Mouse (Mus musculus): ENCODE measurements at regions not wholly inside any gene's neighbourhood (a gene's known extent, or its start where the extent isn't known, plus 50 kb on each side); places are given as distances from the start of the nearest gene placed in this dataset.

DNA sequence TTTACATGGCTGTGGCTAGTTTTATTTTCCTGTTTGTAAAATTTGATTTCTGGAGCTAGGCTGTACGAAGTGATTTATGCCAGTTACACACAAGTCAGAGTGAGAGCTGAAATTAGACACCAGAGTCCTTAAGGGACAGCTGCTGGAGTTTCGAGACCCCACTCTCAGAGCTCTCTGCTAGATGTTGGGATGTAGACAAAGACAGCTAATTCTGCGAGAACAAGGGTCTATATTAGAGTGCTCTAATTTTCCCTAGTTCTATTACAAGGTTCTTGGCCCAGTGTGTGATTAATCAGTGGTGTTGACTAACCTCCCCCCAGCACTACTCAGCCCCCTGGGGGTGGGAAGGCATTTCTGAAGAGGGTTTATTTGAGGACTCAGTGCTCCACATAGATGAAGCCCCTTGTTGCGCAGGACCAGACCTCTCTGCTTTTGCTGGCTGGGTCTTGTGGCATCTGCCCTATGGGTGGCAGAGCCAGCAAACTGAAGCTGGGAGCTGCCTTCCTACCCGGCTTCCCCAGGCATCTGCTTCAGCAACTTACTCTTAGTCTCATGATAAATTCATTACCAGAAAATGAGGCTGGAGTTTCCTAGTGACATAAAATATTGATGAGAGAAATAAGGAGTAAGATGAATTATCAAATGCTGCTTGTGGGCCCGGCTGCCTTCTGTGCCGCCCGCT lies 171.9 kb downstream of the Spata19 start:
- DNase-seq (ENCODE audit: extremely low spot score in 1 of 2, low spot score in 2 of 2) = no peak
- H3K27ac ChIP-seq = no peak overlapping the region
- intact Hi-C loops (cut with DNase I) = no loop called here

GRCm38 (mm10) chr9:27569054-27569387 lies 172.4 kb downstream of the Spata19 start:
- DNase-seq (ENCODE audit: extremely low spot score in 1 of 2, low spot score in 2 of 2) = no peak
- TF ChIP-seq CTCF (IDR thresholded peaks at IDR 0.05) = no peak
- no peak overlapping the region for H3K27ac ChIP-seq
- intact Hi-C loops (cut with DNase I) = no loop called here
- H3K4me3 ChIP-seq = no peak overlapping the region

More for the DNA sequence above, 171.9 kb downstream of the Spata19 start:
- TF ChIP-seq CTCF (IDR thresholded peaks at IDR 0.05) = no peak
- no peak overlapping the region for H3K4me3 ChIP-seq

DNA sequence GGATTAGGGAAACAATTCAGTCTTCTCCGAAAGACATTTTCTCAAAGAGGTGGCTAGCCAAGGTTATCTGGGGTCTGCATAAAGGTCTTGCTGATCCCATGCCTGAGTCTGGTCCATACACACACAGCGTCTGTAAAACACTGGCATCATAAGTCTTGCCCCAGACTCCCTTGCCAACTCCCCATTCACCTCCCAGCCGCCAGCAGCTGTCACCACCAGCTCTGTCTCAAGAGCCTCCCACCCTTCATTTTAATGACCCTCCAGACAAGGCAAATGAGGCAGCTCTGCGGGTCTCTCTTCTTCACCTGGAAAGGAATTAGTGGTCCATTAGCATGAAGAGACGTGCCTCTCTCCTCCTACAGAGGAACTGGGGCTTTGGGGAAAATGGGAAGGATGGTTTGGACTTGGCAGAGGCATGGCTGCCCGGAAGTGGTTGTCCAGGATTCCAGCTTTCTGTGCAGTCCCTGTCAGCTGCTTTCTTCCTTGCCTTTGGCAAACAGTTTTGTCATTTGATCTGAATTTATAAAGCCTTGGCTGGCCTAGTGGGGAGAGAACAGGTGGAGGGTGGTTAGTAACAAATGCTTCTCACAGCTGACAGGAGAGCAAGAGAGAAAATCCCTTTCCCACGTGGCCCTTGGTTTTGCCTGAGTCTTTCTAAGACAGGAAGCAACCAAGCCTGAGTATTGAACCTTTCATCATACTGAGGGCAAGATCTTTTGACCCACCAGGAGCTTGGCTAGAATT lies 173.3 kb upstream of the Opcml start:
- no peak overlapping the region for H3K27ac ChIP-seq
- no peak for DNase-seq (ENCODE audit: extremely low spot score in 1 of 2, low spot score in 2 of 2)

DNA sequence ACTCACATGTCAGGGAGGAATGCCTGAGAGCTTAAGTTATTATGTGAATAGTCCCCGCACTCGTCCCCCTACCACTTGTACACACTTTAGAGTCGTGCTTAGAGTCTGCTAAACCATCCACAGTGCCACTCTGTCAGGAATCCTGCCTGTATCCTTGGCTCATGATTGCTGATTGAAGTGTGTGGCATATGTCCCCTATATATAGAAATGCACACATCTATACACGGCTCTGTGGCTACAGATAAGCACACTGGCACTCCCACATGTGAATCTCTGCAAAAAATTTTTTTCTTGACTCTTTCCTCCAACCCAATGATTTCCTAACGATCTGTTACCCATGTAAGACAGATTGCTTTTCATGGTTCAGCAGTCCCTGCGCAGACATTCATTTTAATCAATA lies 155.7 kb upstream of the Opcml start:
- intact Hi-C loops (cut with DNase I) = loop anchor here (2.0 kb wide), 1 partner anchor 132 kb away; no protein-coding TSS in a partner anchor
- Histone ChIP-seq H3K27ac (no peak overlapping the region), H3K4me3 (no peak overlapping the region)
- DNase-seq (ENCODE audit: extremely low spot score in 1 of 2, low spot score in 2 of 2) = no peak
- no peak for TF ChIP-seq CTCF (IDR thresholded peaks at IDR 0.05)

More for the DNA sequence above, 173.3 kb upstream of the Opcml start:
- no peak overlapping the region for H3K4me3 ChIP-seq
- intact Hi-C loops (cut with DNase I) = no loop called here
- no peak for TF ChIP-seq CTCF (IDR thresholded peaks at IDR 0.05)

DNA sequence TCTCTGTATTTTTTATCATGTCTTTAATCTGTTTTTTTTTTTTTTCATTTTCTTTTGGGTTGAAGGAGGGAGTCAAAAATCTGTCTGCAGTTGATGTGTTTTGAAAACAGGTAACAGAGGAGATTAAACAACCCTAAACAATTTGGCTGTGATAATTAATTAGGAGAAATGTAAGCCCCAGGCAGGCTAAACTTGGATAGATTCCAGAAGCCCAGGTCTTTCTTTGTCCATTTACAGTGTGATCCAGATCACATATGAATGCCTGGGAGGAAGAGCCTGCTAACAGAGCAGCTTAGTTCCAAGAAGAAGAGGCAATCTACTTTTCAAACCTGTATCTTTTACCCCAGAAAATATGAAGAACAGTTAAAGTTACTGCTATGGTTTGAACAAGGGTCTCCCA lies 150.0 kb upstream of the Opcml start:
- DNase-seq (ENCODE audit: extremely low spot score in 1 of 2, low spot score in 2 of 2) = no peak
- Histone ChIP-seq H3K4me3 (no peak overlapping the region), H3K27ac (no peak overlapping the region)
- no peak for TF ChIP-seq CTCF (IDR thresholded peaks at IDR 0.05)
- intact Hi-C loops (cut with DNase I) = no loop called here

GRCm38 (mm10) chr9:27643312-27643711 lies 147.3 kb upstream of the Opcml start:
- intact Hi-C loops (cut with DNase I) = no loop called here
- no peak for TF ChIP-seq CTCF (IDR thresholded peaks at IDR 0.05)

DNA sequence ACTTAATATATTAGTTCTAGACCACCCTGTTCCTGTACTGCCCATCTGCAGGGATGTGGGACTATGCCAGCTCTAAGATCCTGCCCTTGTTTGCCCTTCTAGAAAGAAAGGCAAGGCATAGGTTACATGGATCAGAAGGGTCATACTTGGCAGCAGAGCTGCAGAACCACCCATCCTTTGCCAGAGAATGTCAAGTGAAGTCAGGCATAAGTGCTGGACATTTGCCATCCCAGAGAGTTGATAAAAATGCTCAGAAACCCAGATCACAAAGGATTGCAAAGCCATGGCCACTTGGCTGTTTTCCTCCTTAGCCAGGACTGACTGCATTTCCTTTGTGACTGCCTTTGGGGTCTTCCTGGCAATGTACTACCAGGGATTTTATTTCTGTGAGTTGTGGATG lies 146.7 kb upstream of the Opcml start:
- H3K27ac ChIP-seq = no peak overlapping the region
- intact Hi-C loops (cut with DNase I) = no loop called here
- DNase-seq (ENCODE audit: extremely low spot score in 1 of 2, low spot score in 2 of 2) = no peak
- TF ChIP-seq CTCF (IDR thresholded peaks at IDR 0.05) = no peak
- H3K4me3 ChIP-seq = no peak overlapping the region

More at GRCm38 (mm10) chr9:27643312-27643711, 147.3 kb upstream of the Opcml start:
- H3K27ac ChIP-seq = no peak overlapping the region
- H3K4me3 ChIP-seq = no peak overlapping the region
- DNase-seq (ENCODE audit: extremely low spot score in 1 of 2, low spot score in 2 of 2) = no peak

GRCm38 (mm10) chr9:27645435-27645834 lies 145.1 kb upstream of the Opcml start:
- TF ChIP-seq CTCF (IDR thresholded peaks at IDR 0.05) = no peak
- no peak overlapping the region for H3K27ac ChIP-seq
- intact Hi-C loops (cut with DNase I) = no loop called here
- DNase-seq (ENCODE audit: extremely low spot score in 1 of 2, low spot score in 2 of 2) = no peak
- no peak overlapping the region for H3K4me3 ChIP-seq

- no peak overlapping the region for H3K4me3 ChIP-seq
- no peak for DNase-seq (ENCODE audit: extremely low spot score in 1 of 2, low spot score in 2 of 2)
- H3K27ac ChIP-seq = no peak overlapping the region
- no peak for TF ChIP-seq CTCF (IDR thresholded peaks at IDR 0.05)
- intact Hi-C loops (cut with DNase I) = no loop called here
Measured at GRCm38 (mm10) chr9:27646100-27646499, 144.5 kb upstream of the Opcml start.

- no peak for DNase-seq (ENCODE audit: extremely low spot score in 1 of 2, low spot score in 2 of 2)
- no peak overlapping the region for H3K27ac ChIP-seq
- intact Hi-C loops (cut with DNase I) = no loop called here
- no peak for TF ChIP-seq CTCF (IDR thresholded peaks at IDR 0.05)
- H3K4me3 ChIP-seq = no peak overlapping the region
Measured at GRCm38 (mm10) chr9:27646956-27647355, 143.6 kb upstream of the Opcml start.

- DNase-seq (ENCODE audit: extremely low spot score in 1 of 2, low spot score in 2 of 2) = no peak
- TF ChIP-seq CTCF (IDR thresholded peaks at IDR 0.05) = no peak
- no peak overlapping the region for H3K4me3 ChIP-seq
- intact Hi-C loops (cut with DNase I) = no loop called here
- no peak overlapping the region for H3K27ac ChIP-seq
Measured at GRCm38 (mm10) chr9:27658001-27658400, 132.6 kb upstream of the Opcml start.

- Histone ChIP-seq H3K27ac (no peak overlapping the region), H3K4me3 (no peak overlapping the region)
- TF ChIP-seq CTCF (IDR thresholded peaks at IDR 0.05) = no peak
- DNase-seq (ENCODE audit: extremely low spot score in 1 of 2, low spot score in 2 of 2) = no peak
- intact Hi-C loops (cut with DNase I) = no loop called here
Measured at GRCm38 (mm10) chr9:27661431-27662300, 128.9 kb upstream of the Opcml start.

Data from left cerebral cortex, adult 2 months (tissue).